Mouse (Mus musculus) forebrain, postnatal 0 days (tissue): ENCODE results near the gene Anks3. TPM values are rescaled to one million over a fixed set of nuclear protein-coding genes. Genes with fewer than 3 reads are reported as not detected.

ENCODE experiments used
- ATAC-seq: fragments of 200-750 bp; cut with Nextera tagmentation; 2 replicates; pipeline ENCODE4 v1.8.0; 2017; ENCODE audit warnings: mild to moderate bottlenecking, moderate library complexity
- DNase-seq: peaks from one replicate; pipeline ENCODE4 v3.0.0-alpha.2; 2015
- H3K27ac ChIP-seq: fragments of 300-500 bp; sonication (generic); 2 replicates; pipeline ENCODE4 v1.5.1; 2014; ENCODE audit warnings: low read depth, mild to moderate bottlenecking, antibody characterized with exemption, low read length, moderate library complexity, mixed read lengths
- H3K27me3 ChIP-seq: fragments of 300-500 bp; sonication (generic); 2 replicates; pipeline ENCODE4 v1.6.1; 2014; ENCODE audit warnings: mild to moderate bottlenecking, low read length, mixed read lengths; ENCODE audit not compliant: insufficient read depth
- H3K36me3 ChIP-seq: fragments of 300-500 bp; sonication (generic); 2 replicates; pipeline ENCODE4 v1.6.1; 2014; ENCODE audit warnings: mild to moderate bottlenecking, moderate library complexity; ENCODE audit not compliant: insufficient read depth
- H3K4me1 ChIP-seq: fragments of 300-500 bp; sonication (generic); 2 replicates; pipeline ENCODE4 v1.6.1; 2014; ENCODE audit warnings: antibody characterized with exemption; ENCODE audit not compliant: insufficient read depth
- H3K4me2 ChIP-seq: fragments of 300-500 bp; sonication (generic); 2 replicates; pipeline ENCODE4 v1.6.1; 2014; ENCODE audit warnings: low read depth, mild to moderate bottlenecking, moderate library complexity
- H3K4me3 ChIP-seq: fragments of 300-500 bp; sonication (generic); 2 replicates; pipeline ENCODE4 v1.5.1; 2014; ENCODE audit warnings: low read depth, low read length, mixed read lengths
- H3K9ac ChIP-seq: fragments of 300-500 bp; sonication (generic); 2 replicates; pipeline ENCODE4 v1.6.1; 2014; ENCODE audit warnings: mild to moderate bottlenecking
- H3K9me3 ChIP-seq: fragments of 300-500 bp; sonication (generic); 2 replicates; pipeline ENCODE4 v1.6.1; 2016; ENCODE audit warnings: low read length
- CTCF ChIP-seq: sonication (generic); IDR thresholded peaks from 2 replicates; pipeline ENCODE4 v1.5.1; 2016; ENCODE audit warnings: antibody characterized with exemption, control low read depth, low read depth
- WGBS: fragments of 180-500 bp; shearing (Covaris S2); extraction: QIAGEN DNeasy Blood & Tissue Kit; methylation state at CpG from one replicate; pipeline ENCODE4 v1.1.7; 2014; 5-methylcytosine and 5-hydroxymethylcytosine counted together
- polyA plus RNA-seq: library from polyadenylated mRNA; unstranded; fragments of >200 nt; fragmentation: Nextera tagmentation; extraction: Ambion mirVana; gene quantifications from 2 replicates; pipeline ENCODE4 v1.2.1, GENCODE M21; 2015
- total RNA-seq: library from RNA; depleted of rRNA; stranded (reverse); fragments of >200 nt; gene quantifications from 2 replicates; pipeline ENCODE4 v1.2.3, GENCODE M21; 2014; rRNA removed

Anks3 gene
- total and polyA plus RNA-seq, 2 experiments from 2014 or later, result 37.6 to 55.6 TPM

- WGBS, result 75% methylated on average over 2 of the region's 2 CpGs
- no peak overlapping the region for H3K4me2 ChIP-seq
- no peaks in the 10 kb centered on the region for H3K9me3 ChIP-seq
- DNase-seq, result no peak
- H3K27me3 ChIP-seq, result no peaks in the 10 kb centered on the region
- no peak for TF ChIP-seq CTCF
- H3K36me3 ChIP-seq, result 0 out of 2 replicates have a peak, but pooled peaks cover 4% of the 10 kb centered on the region
- ATAC-seq, result no peak
- H3K9ac ChIP-seq, result no peak overlapping the region
- no peak overlapping the region for H3K4me3 ChIP-seq
- H3K4me1 ChIP-seq, result no peaks in the 10 kb centered on the region
- H3K27ac ChIP-seq, result no peak overlapping the region
Observed at GRCm38 (mm10) chr16:4899711-4900110, 64.3 kb downstream of the Anks3 start.

- TF ChIP-seq CTCF, result no peak
- ATAC-seq, result no peak
- WGBS, result 77% methylated on average over 6 of the region's 6 CpGs
Observed at GRCm38 (mm10) chr16:4898881-4899280, 65.1 kb downstream of the Anks3 start.

DNA sequence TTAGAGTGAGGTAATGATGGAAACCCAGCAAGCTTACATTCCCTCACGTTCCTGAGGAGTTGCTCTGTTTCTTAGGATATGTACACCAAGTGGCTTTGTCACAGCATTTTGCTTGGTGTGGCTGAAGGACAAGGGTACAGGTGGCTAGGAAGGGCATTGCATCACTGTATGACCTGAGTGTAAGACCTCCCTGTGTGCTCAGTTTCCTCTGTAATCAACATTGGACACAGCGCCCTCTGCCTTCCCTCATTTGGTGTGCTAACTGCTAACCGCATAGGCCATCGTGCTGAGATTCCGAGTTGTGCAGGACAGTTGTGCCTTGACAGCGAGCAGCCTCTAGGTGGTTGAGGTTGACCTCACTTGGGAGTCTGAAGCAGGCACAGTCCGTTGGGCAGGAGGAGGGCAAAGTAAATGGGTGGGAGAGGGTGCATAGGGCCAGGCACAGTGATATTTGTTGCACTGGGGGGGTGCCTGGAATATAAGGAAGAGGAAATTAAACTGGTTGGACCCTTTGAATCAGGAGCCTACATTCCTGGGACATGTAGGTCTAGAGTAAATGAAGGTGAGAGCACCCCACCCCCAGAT, 66.8 kb downstream of the Anks3 start:
- H3K9ac ChIP-seq, result no peak overlapping the region

More at GRCm38 (mm10) chr16:4898881-4899280, 65.1 kb downstream of the Anks3 start:
- H3K9ac ChIP-seq, result no peak overlapping the region
- H3K36me3 ChIP-seq, result 0 out of 2 replicates have a peak, but pooled peaks cover 4% of the 10 kb centered on the region
- no peaks in the 10 kb centered on the region for H3K27me3 ChIP-seq
- no peak overlapping the region for H3K4me3 ChIP-seq
- no peak for DNase-seq
- no peaks in the 10 kb centered on the region for H3K4me1 ChIP-seq
- no peak overlapping the region for H3K4me2 ChIP-seq
- no peak overlapping the region for H3K27ac ChIP-seq
- no peaks in the 10 kb centered on the region for H3K9me3 ChIP-seq

GRCm38 (mm10) chr16:4896249-4897027, 67.6 kb downstream of the Anks3 start:
- WGBS, result 76% methylated on average over 5 of the region's 5 CpGs
- no peak for ATAC-seq

More for the DNA sequence above, 66.8 kb downstream of the Anks3 start:
- Histone ChIP-seq H3K36me3 (no peaks in the 10 kb centered on the region), H3K27ac (no peak overlapping the region), H3K9me3 (no peaks in the 10 kb centered on the region), H3K4me2 (no peak overlapping the region), H3K4me1 (no peaks in the 10 kb centered on the region), H3K4me3 (no peak overlapping the region), H3K27me3 (no peaks in the 10 kb centered on the region)
- TF ChIP-seq CTCF, result peak; percentile 31
- no peak for ATAC-seq
- DNase-seq, result no peak
- 50% methylated on average over 7 of the region's 7 CpGs for WGBS

GRCm38 (mm10) chr16:4894201-4894908, 69.7 kb downstream of the Anks3 start:
- no peaks in the 10 kb centered on the region for H3K27me3 ChIP-seq
- no peak overlapping the region for H3K4me3 ChIP-seq
- no peak overlapping the region for H3K9ac ChIP-seq
- 87% methylated on average over 7 of the region's 7 CpGs for WGBS
- H3K9me3 ChIP-seq, result no peaks in the 10 kb centered on the region
- ATAC-seq, result no peak
- H3K4me2 ChIP-seq, result no peak overlapping the region
- no peak for TF ChIP-seq CTCF
- H3K27ac ChIP-seq, result no peak overlapping the region
- DNase-seq, result no peak
- no peaks in the 10 kb centered on the region for H3K36me3 ChIP-seq
- H3K4me1 ChIP-seq, result no peaks in the 10 kb centered on the region

More at GRCm38 (mm10) chr16:4896249-4897027, 67.6 kb downstream of the Anks3 start:
- no peak for DNase-seq
- Histone ChIP-seq H3K36me3 (no peaks in the 10 kb centered on the region), H3K9ac (no peak overlapping the region), H3K27ac (no peak overlapping the region), H3K4me1 (no peaks in the 10 kb centered on the region), H3K4me3 (no peak overlapping the region), H3K27me3 (no peaks in the 10 kb centered on the region), H3K9me3 (no peaks in the 10 kb centered on the region), H3K4me2 (no peak overlapping the region)
- TF ChIP-seq CTCF, result no peak

DNA sequence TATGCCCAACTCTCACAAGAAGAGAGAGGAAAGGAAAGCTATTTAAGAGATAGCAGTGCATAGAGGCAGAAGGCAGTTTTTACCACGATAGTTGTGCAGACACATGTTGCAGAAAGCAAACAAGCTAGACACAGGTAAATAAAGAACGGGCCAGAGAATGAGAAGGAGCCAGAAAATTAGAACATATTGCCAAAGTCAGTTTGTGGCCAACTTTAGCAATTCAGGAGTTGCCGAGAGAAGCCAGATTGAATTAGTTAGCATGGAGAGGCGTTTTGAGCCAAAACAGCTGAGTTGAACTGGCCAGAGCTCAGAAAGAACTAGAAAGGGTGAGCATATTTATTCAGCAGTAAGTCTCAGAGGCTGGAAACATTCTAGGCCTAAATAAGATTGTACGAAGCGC, 71.8 kb downstream of the Anks3 start:
- Histone ChIP-seq H3K4me1 (peaks cover 13% of the 10 kb centered on the region), H3K27me3 (no peaks in the 10 kb centered on the region), H3K27ac (no peak overlapping the region), H3K36me3 (no peaks in the 10 kb centered on the region), H3K4me3 (no peak overlapping the region), H3K4me2 (no peak overlapping the region), H3K9me3 (no peaks in the 10 kb centered on the region), H3K9ac (no peak overlapping the region)
- DNase-seq (no peak), ATAC-seq (no peak)
- no peak for TF ChIP-seq CTCF
- WGBS, result 65% methylated on average over 6 of the region's 6 CpGs

Other genes with a start within 250 kb of the Anks3 start
- 45.7 and 46.1 TPM in 2 replicates for gene Nmral1, start 244.8 kb downstream of the Anks3 start, total RNA-seq
- 42.9 and 44.3 TPM in 2 replicates for gene Nmral1, start 244.8 kb downstream of the Anks3 start, polyA plus RNA-seq
- gene Hmox2, start 237.8 kb downstream of the Anks3 start, total RNA-seq, result 54.5 and 63.7 TPM in 2 replicates
- 88.7 and 92.5 TPM in 2 replicates for gene Hmox2, start 237.8 kb downstream of the Anks3 start, polyA plus RNA-seq
- gene Cdip1, start 173.9 kb downstream of the Anks3 start, total RNA-seq, result 89.5 and 99.0 TPM in 2 replicates
- gene Cdip1, start 173.9 kb downstream of the Anks3 start, polyA plus RNA-seq, result 107 and 115 TPM in 2 replicates
- not detected in 2 replicates for gene 4930562C15Rik, start 128.8 kb downstream of the Anks3 start, total RNA-seq
- 0.17 TPM in 1 of 2 replicates, not detected in the other for gene 4930562C15Rik, start 128.8 kb downstream of the Anks3 start, polyA plus RNA-seq
- 27.7 and 37.7 TPM in 2 replicates for gene Ubald1, start 83.9 kb downstream of the Anks3 start, total RNA-seq
- 79.2 and 80.7 TPM in 2 replicates for gene Ubald1, start 83.9 kb downstream of the Anks3 start, polyA plus RNA-seq
- 123 and 167 TPM in 2 replicates for gene Mgrn1, start 78.0 kb downstream of the Anks3 start, total RNA-seq
- gene Mgrn1, start 78.0 kb downstream of the Anks3 start, polyA plus RNA-seq, result 96.1 and 109 TPM in 2 replicates
- 36.6 and 40.0 TPM in 2 replicates for gene Nudt16l1, start 25.4 kb downstream of the Anks3 start, total RNA-seq
- gene Nudt16l1, start 25.4 kb downstream of the Anks3 start, polyA plus RNA-seq, result 133 and 140 TPM in 2 replicates
- not detected in 2 replicates for gene Sept12, start 33.6 kb upstream of the Anks3 start, total RNA-seq
- not detected in 2 replicates for gene Sept12, start 33.6 kb upstream of the Anks3 start, polyA plus RNA-seq
- not detected in 2 replicates for gene Smim22, start 43.1 kb upstream of the Anks3 start, total RNA-seq
- 0.87 and 1.8 TPM in 2 replicates for gene Smim22, start 43.1 kb upstream of the Anks3 start, polyA plus RNA-seq
- 55.3 and 75.3 TPM in 2 replicates for gene Rogdi, start 49.3 kb upstream of the Anks3 start, total RNA-seq
- gene Rogdi, start 49.3 kb upstream of the Anks3 start, polyA plus RNA-seq, result 107 and 130 TPM in 2 replicates
- 180 and 186 TPM in 2 replicates for gene Glyr1, start 85.7 kb upstream of the Anks3 start, total RNA-seq
- 138 and 157 TPM in 2 replicates for gene Glyr1, start 85.7 kb upstream of the Anks3 start, polyA plus RNA-seq
- 24.2 and 34.9 TPM in 2 replicates for gene Ubn1, start 85.9 kb upstream of the Anks3 start, total RNA-seq
- 4.7 and 7.0 TPM in 2 replicates for gene Ubn1, start 85.9 kb upstream of the Anks3 start, polyA plus RNA-seq
- gene Ppl, start 168.2 kb upstream of the Anks3 start, total RNA-seq, result 0.08 and 0.10 TPM in 2 replicates
- gene Ppl, start 168.2 kb upstream of the Anks3 start, polyA plus RNA-seq, result 0.03 and 0.07 TPM in 2 replicates
- 0.15 and 0.48 TPM in 2 replicates for gene Sec14l5, start 182.9 kb upstream of the Anks3 start, total RNA-seq
- gene Sec14l5, start 182.9 kb upstream of the Anks3 start, polyA plus RNA-seq, result 0.05 and 0.08 TPM in 2 replicates
- gene Nagpa, start 239.8 kb upstream of the Anks3 start, total RNA-seq, result 6.5 and 8.9 TPM in 2 replicates
- gene Nagpa, start 239.8 kb upstream of the Anks3 start, polyA plus RNA-seq, result 7.0 and 8.8 TPM in 2 replicates